Mouse (Mus musculus): ENCODE results near the gene Npsr1.

GRCm38 (mm10) chr9:24133142-24133541 is 35.3 kb downstream of the Npsr1 start:
- TF ChIP-seq CTCF (conservative IDR thresholded peaks at IDR 0.05; ENCODE audit: insufficient read depth, insufficient read length, low read depth, low read length) (no peak), POLR2A (IDR thresholded peaks at IDR 0.05; ENCODE audit: low read depth, low read length) (no peak)

All from kidney, adult 2 months (tissue).